Mouse (Mus musculus): ENCODE measurements around the gene Sema6d. TPM values are rescaled to one million over a fixed set of nuclear protein-coding genes. Genes with fewer than 3 reads are reported as not detected.

The Sema6d gene
- polyA plus RNA-seq, 1 experiment from 2014 or later: 4.9 TPM

DNA sequence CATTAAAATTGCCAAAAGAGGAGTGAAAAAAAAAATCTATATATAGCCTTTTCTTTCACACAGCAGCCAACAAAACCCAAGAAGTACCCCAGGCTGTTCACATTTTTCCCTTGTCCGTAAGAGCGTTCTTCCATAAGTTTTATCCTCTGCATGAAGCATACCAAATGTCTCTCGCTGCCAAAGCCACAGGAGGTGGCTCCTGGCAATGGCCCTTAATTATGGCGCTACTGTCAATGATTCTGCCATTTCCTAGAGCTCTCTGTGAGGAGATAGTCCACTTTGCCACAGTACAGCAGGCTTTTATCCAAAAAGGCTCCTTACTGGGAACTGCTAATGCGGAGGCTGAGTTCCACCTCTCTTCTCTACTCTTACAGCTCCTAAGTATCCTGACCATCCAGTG is 104.3 kb downstream of the Sema6d start:
- no peaks in the 10 kb centered on the region for H3K4me1 ChIP-seq (replicated peaks; ENCODE audit: insufficient read depth, low read length)
- DNase-seq (ENCODE audit: low spot score) (no peak), ATAC-seq (replicated peaks; ENCODE audit: low FRiP score, low read depth) (no peak)
- WGBS: 85% methylated on average over 5 of the region's 5 CpGs
- H3K27me3 ChIP-seq (ENCODE audit: insufficient read depth, low read length): no peaks in the 10 kb centered on the region
- no peak overlapping the region for H3K4me2 ChIP-seq (ENCODE audit: low read length)
- H3K27ac ChIP-seq: no peak overlapping the region
- no peak overlapping the region for H3K9ac ChIP-seq (ENCODE audit: low read depth, low read length)
- no peaks in the 10 kb centered on the region for H3K36me3 ChIP-seq (ENCODE audit: insufficient read depth, low read length)
- H3K9me3 ChIP-seq (replicated peaks; ENCODE audit: low read length): no peaks in the 10 kb centered on the region
- no peak for TF ChIP-seq CTCF (IDR thresholded peaks at IDR 0.05; ENCODE audit: low read depth)
- H3K4me3 ChIP-seq (replicated peaks; ENCODE audit: low read depth, low read length): no peak overlapping the region

DNA sequence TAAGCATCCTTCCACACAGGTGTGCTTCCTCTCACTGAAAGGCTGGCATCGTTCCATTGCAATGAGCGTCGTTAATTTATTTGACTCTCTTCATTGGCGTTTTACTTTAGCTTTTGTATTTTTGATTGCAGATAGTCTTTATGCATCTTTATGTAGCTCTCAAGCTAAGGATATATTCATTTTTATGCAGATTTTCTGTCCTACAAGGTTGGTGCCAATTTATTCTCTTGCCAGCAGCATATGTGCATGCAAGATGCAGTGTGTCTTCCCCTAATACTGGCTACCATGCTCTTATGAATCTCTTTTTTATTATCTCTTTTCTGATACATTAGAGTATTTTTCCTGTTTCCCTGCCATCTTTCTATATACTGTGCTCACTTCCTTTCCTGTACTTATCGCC is 111.7 kb downstream of the Sema6d start:
- 81% methylated on average over 5 of the region's 5 CpGs for WGBS
- no peak for TF ChIP-seq CTCF (IDR thresholded peaks at IDR 0.05; ENCODE audit: low read depth)
- H3K9ac ChIP-seq (ENCODE audit: low read depth, low read length): no peak overlapping the region
- DNase-seq (ENCODE audit: low spot score) (no peak), ATAC-seq (replicated peaks; ENCODE audit: low FRiP score, low read depth) (no peak)
- no peaks in the 10 kb centered on the region for H3K4me1 ChIP-seq (replicated peaks; ENCODE audit: insufficient read depth, low read length)
- no peak overlapping the region for H3K4me3 ChIP-seq (replicated peaks; ENCODE audit: low read depth, low read length)
- no peaks in the 10 kb centered on the region for H3K27me3 ChIP-seq (ENCODE audit: insufficient read depth, low read length)
- H3K36me3 ChIP-seq (ENCODE audit: insufficient read depth, low read length): no peaks in the 10 kb centered on the region
- no peak overlapping the region for H3K4me2 ChIP-seq (ENCODE audit: low read length)
- H3K27ac ChIP-seq: no peak overlapping the region
- H3K9me3 ChIP-seq (replicated peaks; ENCODE audit: low read length): no peaks in the 10 kb centered on the region

DNA sequence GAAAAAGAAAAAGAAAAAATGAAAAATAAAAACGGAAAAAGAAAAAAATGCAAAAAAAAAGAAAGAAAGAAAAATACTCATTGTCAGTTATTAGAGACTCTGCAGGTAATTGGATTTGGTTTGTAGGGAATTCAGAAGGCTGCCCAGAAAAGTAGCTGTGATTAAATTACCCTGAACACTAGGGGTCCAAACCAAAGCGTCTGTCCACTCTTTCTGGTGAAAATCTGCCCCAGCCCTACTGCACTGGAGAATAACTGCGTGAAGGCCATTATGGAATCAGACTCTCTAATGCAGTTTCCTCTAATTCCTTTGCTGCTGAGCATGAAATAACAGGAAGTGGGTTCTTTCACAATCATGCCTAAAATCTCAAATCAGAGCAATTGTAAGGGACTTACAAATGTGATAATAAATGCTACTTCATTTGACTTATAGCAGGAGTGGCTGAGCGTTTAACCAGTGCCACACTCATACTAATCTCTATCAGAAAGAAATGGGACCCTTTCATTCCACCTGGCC is 112.8 kb downstream of the Sema6d start:
- no peak for ATAC-seq (replicated peaks; ENCODE audit: low FRiP score, low read depth)
- Histone ChIP-seq H3K36me3 (ENCODE audit: insufficient read depth, low read length) (no peaks in the 10 kb centered on the region), H3K4me2 (ENCODE audit: low read length) (no peak overlapping the region), H3K4me3 (replicated peaks; ENCODE audit: low read depth, low read length) (no peak overlapping the region), H3K9ac (ENCODE audit: low read depth, low read length) (no peak overlapping the region), H3K4me1 (replicated peaks; ENCODE audit: insufficient read depth, low read length) (no peaks in the 10 kb centered on the region), H3K27me3 (ENCODE audit: insufficient read depth, low read length) (no peaks in the 10 kb centered on the region), H3K9me3 (replicated peaks; ENCODE audit: low read length) (no peaks in the 10 kb centered on the region), H3K27ac (no peak overlapping the region)
- peak; percentile 16 for DNase-seq (ENCODE audit: low spot score)
- no peak for TF ChIP-seq CTCF (IDR thresholded peaks at IDR 0.05; ENCODE audit: low read depth)
- 50% methylated on average over 4 of the region's 4 CpGs for WGBS

DNA sequence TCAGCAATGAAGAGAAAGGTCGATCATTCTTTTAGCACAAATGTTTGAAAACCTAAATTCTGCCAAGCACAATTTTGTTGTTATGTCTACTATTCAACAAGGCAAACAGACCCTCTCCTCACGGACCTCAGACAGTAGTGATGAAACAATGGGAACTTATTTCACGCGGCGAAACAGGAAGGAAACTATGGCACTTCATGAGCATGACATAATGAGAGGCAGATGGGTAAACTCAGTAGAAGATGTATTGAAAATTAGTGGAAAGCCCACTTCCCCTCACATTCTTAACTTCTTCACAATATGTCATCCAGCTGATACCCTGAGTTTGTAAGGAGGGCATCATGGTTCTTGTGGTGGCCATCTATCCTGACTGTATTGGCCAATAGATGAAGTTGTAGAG is 116.0 kb downstream of the Sema6d start:
- no peak overlapping the region for H3K27ac ChIP-seq
- 76% methylated on average over 5 of the region's 5 CpGs for WGBS
- H3K4me1 ChIP-seq (replicated peaks; ENCODE audit: insufficient read depth, low read length): no peaks in the 10 kb centered on the region
- no peaks in the 10 kb centered on the region for H3K36me3 ChIP-seq (ENCODE audit: insufficient read depth, low read length)
- H3K27me3 ChIP-seq (ENCODE audit: insufficient read depth, low read length): no peaks in the 10 kb centered on the region
- H3K4me3 ChIP-seq (replicated peaks; ENCODE audit: low read depth, low read length): no peak overlapping the region
- no peaks in the 10 kb centered on the region for H3K9me3 ChIP-seq (replicated peaks; ENCODE audit: low read length)
- TF ChIP-seq CTCF (IDR thresholded peaks at IDR 0.05; ENCODE audit: low read depth): no peak
- H3K4me2 ChIP-seq (ENCODE audit: low read length): no peak overlapping the region
- DNase-seq (ENCODE audit: low spot score): no peak
- ATAC-seq (replicated peaks; ENCODE audit: low FRiP score, low read depth): no peak
- no peak overlapping the region for H3K9ac ChIP-seq (ENCODE audit: low read depth, low read length)

DNA sequence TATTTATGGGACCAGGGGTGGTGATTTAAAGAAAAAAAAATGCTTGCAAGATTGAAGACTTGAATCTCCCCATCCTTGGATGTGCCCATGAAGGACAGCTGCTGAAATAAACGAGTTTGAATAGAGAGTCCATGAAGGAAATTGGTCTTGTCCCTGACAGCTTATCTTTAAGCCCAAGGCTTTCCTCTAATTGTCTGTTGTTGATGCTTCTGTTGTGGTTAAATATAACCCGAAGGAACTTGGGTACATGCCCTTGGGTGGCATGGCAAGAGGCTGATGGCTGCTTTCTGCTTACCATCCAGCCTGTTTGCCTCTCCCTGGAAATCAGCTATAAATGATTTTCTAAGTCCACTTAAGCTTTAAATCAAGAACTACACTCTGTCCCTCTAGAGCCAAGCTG is 118.5 kb downstream of the Sema6d start:
- Histone ChIP-seq H3K27ac (no peak overlapping the region), H3K27me3 (ENCODE audit: insufficient read depth, low read length) (no peaks in the 10 kb centered on the region), H3K9ac (ENCODE audit: low read depth, low read length) (no peak overlapping the region), H3K4me1 (replicated peaks; ENCODE audit: insufficient read depth, low read length) (no peaks in the 10 kb centered on the region), H3K36me3 (ENCODE audit: insufficient read depth, low read length) (no peaks in the 10 kb centered on the region), H3K9me3 (replicated peaks; ENCODE audit: low read length) (no peaks in the 10 kb centered on the region), H3K4me2 (ENCODE audit: low read length) (no peak overlapping the region), H3K4me3 (replicated peaks; ENCODE audit: low read depth, low read length) (no peak overlapping the region)
- TF ChIP-seq CTCF (IDR thresholded peaks at IDR 0.05; ENCODE audit: low read depth): no peak
- ATAC-seq (replicated peaks; ENCODE audit: low FRiP score, low read depth) (no peak), DNase-seq (ENCODE audit: low spot score) (no peak)
- 60% methylated on average over 2 of the region's 2 CpGs for WGBS

DNA sequence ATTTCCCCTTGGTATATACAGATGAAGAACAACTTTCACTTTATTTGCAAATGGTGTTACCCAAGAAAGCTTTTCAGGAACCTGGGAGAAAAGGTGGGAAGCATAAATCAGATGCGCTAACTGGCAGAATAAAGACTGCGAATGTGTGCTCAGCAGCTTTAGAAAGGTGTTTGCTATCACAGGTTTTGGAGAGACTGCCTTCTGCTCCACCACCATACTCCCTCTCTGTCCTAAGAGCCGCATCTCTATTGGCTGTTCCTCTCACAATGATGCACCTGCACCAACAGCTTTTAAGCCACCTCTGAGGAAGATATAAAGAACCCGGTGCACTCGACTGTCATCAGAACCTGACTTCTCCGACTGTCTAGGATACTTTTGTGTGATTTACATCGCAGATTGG is 133.8 kb downstream of the Sema6d start:
- no peak overlapping the region for H3K4me2 ChIP-seq (ENCODE audit: low read length)
- H3K27me3 ChIP-seq (ENCODE audit: insufficient read depth, low read length): no peaks in the 10 kb centered on the region
- DNase-seq (ENCODE audit: low spot score) (no peak), ATAC-seq (replicated peaks; ENCODE audit: low FRiP score, low read depth) (no peak)
- H3K9me3 ChIP-seq (replicated peaks; ENCODE audit: low read length): no peaks in the 10 kb centered on the region
- no peaks in the 10 kb centered on the region for H3K4me1 ChIP-seq (replicated peaks; ENCODE audit: insufficient read depth, low read length)
- no peak overlapping the region for H3K4me3 ChIP-seq (replicated peaks; ENCODE audit: low read depth, low read length)
- H3K27ac ChIP-seq: no peak overlapping the region
- no peak for TF ChIP-seq CTCF (IDR thresholded peaks at IDR 0.05; ENCODE audit: low read depth)
- no peaks in the 10 kb centered on the region for H3K36me3 ChIP-seq (ENCODE audit: insufficient read depth, low read length)
- no peak overlapping the region for H3K9ac ChIP-seq (ENCODE audit: low read depth, low read length)
- WGBS: 68% methylated on average over 7 of the region's 7 CpGs

DNA sequence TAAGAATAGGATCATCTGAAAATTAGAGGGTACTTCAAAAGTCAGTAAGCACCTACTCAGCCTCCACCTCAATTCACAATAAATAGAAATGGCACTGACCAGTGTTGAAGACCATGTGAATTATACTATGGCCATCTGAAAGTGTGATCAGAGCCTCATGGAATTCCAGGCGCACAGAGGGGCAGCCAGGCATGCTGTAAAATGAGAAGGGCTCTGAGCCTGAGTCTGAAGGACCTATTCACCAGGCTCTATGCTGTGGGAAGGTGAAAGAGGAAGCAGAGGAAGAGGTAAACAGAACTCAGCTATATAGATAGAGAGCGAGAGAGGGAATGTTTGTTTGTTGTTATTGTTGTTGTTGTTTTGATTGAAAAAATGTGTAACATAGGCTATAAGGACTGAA is 134.6 kb downstream of the Sema6d start:
- Histone ChIP-seq H3K27ac (no peak overlapping the region), H3K27me3 (ENCODE audit: insufficient read depth, low read length) (no peaks in the 10 kb centered on the region), H3K4me3 (replicated peaks; ENCODE audit: low read depth, low read length) (no peak overlapping the region), H3K4me1 (replicated peaks; ENCODE audit: insufficient read depth, low read length) (no peaks in the 10 kb centered on the region), H3K4me2 (ENCODE audit: low read length) (no peak overlapping the region), H3K9me3 (replicated peaks; ENCODE audit: low read length) (no peaks in the 10 kb centered on the region), H3K9ac (ENCODE audit: low read depth, low read length) (no peak overlapping the region), H3K36me3 (ENCODE audit: insufficient read depth, low read length) (no peaks in the 10 kb centered on the region)
- DNase-seq (ENCODE audit: low spot score) (peak; percentile 22), ATAC-seq (replicated peaks; ENCODE audit: low FRiP score, low read depth) (no peak)
- 48% methylated on average over 2 of the region's 2 CpGs for WGBS
- no peak for TF ChIP-seq CTCF (IDR thresholded peaks at IDR 0.05; ENCODE audit: low read depth)
